Mouse (Mus musculus) heart, embryonic 13.5 days (tissue): Measurements from ENCODE around the gene Dnajc21. TPM values are rescaled to one million over a fixed set of nuclear protein-coding genes. Genes with fewer than 3 reads are reported as not detected.
"Not testable (repeated sequence)": the region's sequence is repeated elsewhere in the genome, so short reads cannot be mapped to it uniquely, and the experiment has no call there.

ENCODE experiments used
- ATAC-seq: fragments of 200-750 bp; cut with Nextera tagmentation; 2 replicates; pipeline ENCODE4 v1.8.0; 2017; ENCODE audit warnings: moderate TSS enrichment; ENCODE audit not compliant: insufficient number of reproducible peaks, low FRiP score, low TSS enrichment; ENCODE audit errors: extremely low read depth
- H3K27ac ChIP-seq: fragments of 300-500 bp; sonication (generic); replicated peaks from 2 replicates; pipeline ENCODE4 v1.5.1; 2015; ENCODE audit warnings: moderate library complexity, mild to moderate bottlenecking, inconsistent platforms
- H3K27me3 ChIP-seq: fragments of 300-500 bp; sonication (generic); replicated peaks from 2 replicates; pipeline ENCODE4 v1.6.1; 2015; ENCODE audit warnings: mild to moderate bottlenecking, inconsistent platforms
- H3K36me3 ChIP-seq: fragments of 300-500 bp; sonication (generic); 2 replicates; pipeline ENCODE4 v1.6.1; 2015; ENCODE audit warnings: mild to moderate bottlenecking, inconsistent platforms
- H3K4me1 ChIP-seq: fragments of 300-500 bp; sonication (generic); 2 replicates; pipeline ENCODE4 v1.6.1; 2015; ENCODE audit warnings: inconsistent platforms
- H3K4me2 ChIP-seq: fragments of 300-500 bp; sonication (generic); 2 replicates; pipeline ENCODE4 v1.6.1; 2015; ENCODE audit warnings: inconsistent platforms, mild to moderate bottlenecking, moderate library complexity
- H3K4me3 ChIP-seq: fragments of 300-500 bp; sonication (generic); 2 replicates; pipeline ENCODE4 v1.5.1; 2015; ENCODE audit warnings: moderate library complexity, mild to moderate bottlenecking, inconsistent platforms
- H3K9ac ChIP-seq: fragments of 300-500 bp; sonication (generic); 2 replicates; pipeline ENCODE4 v1.6.1; 2015; ENCODE audit warnings: inconsistent platforms, mild to moderate bottlenecking, moderate library complexity
- H3K9me3 ChIP-seq: fragments of 300-500 bp; sonication (generic); 2 replicates; pipeline ENCODE4 v1.6.1; 2016; ENCODE audit warnings: inconsistent platforms
- WGBS: fragments of 180-500 bp; shearing (Covaris S2); methylation state at CpG from one replicate; pipeline ENCODE4 v1.1.7; 2015; ENCODE audit warnings: mixed read lengths; 5-methylcytosine and 5-hydroxymethylcytosine counted together
- polyA plus RNA-seq: library from polyadenylated mRNA; unstranded; fragments of >200 nt; fragmentation: Nextera tagmentation; extraction: Ambion mirVana; gene quantifications from 2 replicates; pipeline ENCODE4 v1.2.1, GENCODE M21; 2015

Gene Dnajc21
- 5.8 and 7.1 TPM in 2 replicates for polyA plus RNA-seq

DNA sequence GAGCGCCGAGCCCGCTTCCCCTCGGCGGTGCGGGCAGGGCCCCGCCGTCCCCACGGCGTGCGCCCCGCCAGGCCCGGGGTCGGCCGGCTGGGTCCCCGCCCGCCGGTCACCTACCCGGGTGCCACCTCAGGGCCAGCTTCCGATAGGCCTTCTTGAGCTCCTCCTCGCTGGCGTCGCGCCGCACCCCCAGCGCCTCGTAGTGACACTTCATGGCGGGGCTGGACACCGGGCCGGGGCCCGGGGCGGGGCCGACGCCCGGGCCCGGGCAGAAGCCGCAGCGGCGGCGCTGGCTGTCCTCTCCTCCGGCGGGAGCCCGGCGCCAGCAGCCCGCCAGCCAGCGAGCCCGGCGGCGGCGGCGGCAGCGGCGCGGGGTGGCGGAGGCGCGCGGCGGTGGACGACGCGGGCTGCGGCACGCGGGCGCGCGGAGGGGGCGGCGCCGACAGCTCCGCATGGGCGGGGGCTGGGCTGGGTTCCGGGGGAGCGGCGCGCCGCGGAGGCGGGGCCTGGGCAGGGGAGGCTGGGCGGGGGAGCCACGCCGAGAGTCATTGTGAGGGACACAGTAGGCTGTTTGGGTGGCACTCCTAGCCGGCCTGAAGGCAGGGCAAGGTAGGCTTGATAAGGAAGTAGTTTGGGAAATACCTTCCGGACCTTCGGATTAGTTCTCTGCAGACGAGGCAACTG lies at the start of gene Dnajc21:
TSS of gene Dnajc21 (minus strand) at position 366 of the 681 bp plus-strand sequence.
- WGBS = 1% methylated on average over 25 of the region's 87 CpGs
- Histone ChIP-seq H3K27ac (peak within 1 kb of the TSS; percentile 87), H3K9ac (peak within 1 kb of the TSS; percentile 91), H3K4me3 (peak within 1 kb of the TSS; percentile 87), H3K9me3 (no peaks in the 10 kb centered on the region), H3K27me3 (no peaks in the 10 kb centered on the region), H3K36me3 (peaks cover 9% of the 10 kb centered on the region), H3K4me2 (peak within 1 kb of the TSS; percentile 91), H3K4me1 (peaks cover 13% of the 10 kb centered on the region)
- peak; percentile 92 for ATAC-seq

DNA sequence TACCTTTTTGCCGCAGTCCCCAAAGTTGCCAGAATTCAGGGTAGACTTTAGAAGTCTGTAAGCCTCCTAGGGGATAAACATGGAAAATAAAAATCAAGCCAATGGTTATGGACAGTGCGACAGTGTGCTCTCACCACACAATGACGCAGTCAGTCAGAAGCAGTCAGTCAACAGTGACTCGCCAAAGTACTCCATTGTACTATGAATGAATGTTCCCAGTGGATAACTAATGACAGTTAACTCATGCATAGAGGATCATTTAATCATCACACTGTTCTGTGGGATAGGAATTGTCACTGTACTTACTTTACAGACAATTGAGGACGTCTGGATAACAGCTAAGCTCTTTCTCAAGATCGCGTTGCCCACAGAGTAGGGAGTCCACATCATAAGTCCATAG lies 44.9 kb upstream of the Dnajc21 start:
- Histone ChIP-seq H3K4me2 (no peak overlapping the region), H3K36me3 (no peaks in the 10 kb centered on the region), H3K4me3 (no peak overlapping the region), H3K9ac (no peak overlapping the region), H3K27ac (no peak overlapping the region), H3K9me3 (no peaks in the 10 kb centered on the region), H3K4me1 (no peaks in the 10 kb centered on the region), H3K27me3 (no peaks in the 10 kb centered on the region)
- 86% methylated on average over 7 of the region's 7 CpGs for WGBS
- no peak for ATAC-seq

DNA sequence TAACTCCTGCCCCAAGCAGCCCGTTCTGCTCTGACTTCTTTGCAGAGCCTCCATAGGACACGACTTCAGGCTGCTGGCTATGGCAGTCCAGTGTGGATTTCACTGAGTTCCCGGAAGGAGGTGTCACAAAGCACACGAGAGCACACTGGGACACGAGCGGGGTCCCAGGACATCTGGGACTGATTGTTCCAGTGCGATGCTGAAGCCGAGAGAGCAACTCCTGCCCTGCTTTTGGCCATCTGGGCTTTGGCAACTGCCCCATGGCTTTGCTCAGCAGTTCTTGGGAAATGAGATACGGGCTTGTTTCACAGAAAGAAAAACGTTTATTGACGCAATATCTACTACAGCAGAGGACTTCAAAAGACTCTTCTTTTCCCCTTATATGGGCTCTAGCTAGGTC lies 35.8 kb upstream of the Dnajc21 start:
- H3K4me2 ChIP-seq = no peak overlapping the region
- H3K9ac ChIP-seq = no peak overlapping the region
- no peaks in the 10 kb centered on the region for H3K4me1 ChIP-seq
- H3K27me3 ChIP-seq = no peaks in the 10 kb centered on the region
- no peaks in the 10 kb centered on the region for H3K36me3 ChIP-seq
- no peak overlapping the region for H3K27ac ChIP-seq
- no peak overlapping the region for H3K4me3 ChIP-seq
- WGBS = 58% methylated on average over 11 of the region's 11 CpGs
- no peak for ATAC-seq
- H3K9me3 ChIP-seq = no peaks in the 10 kb centered on the region

- no peak for ATAC-seq
- Histone ChIP-seq H3K27ac (no peak overlapping the region), H3K36me3 (peaks cover 3% of the 10 kb centered on the region; the same call in 1 of the 2 replicates), H3K27me3 (no peaks in the 10 kb centered on the region; the same call in 1 of the 2 replicates), H3K4me2 (no peak overlapping the region), H3K4me1 (no peaks in the 10 kb centered on the region), H3K4me3 (no peak overlapping the region), H3K9ac (no peak overlapping the region), H3K9me3 (no peaks in the 10 kb centered on the region)
- 55% methylated on average over 11 of the region's 11 CpGs for WGBS
Measured at GRCm38 (mm10) chr15:10500838-10501719, 30.8 kb upstream of the Dnajc21 start.

DNA sequence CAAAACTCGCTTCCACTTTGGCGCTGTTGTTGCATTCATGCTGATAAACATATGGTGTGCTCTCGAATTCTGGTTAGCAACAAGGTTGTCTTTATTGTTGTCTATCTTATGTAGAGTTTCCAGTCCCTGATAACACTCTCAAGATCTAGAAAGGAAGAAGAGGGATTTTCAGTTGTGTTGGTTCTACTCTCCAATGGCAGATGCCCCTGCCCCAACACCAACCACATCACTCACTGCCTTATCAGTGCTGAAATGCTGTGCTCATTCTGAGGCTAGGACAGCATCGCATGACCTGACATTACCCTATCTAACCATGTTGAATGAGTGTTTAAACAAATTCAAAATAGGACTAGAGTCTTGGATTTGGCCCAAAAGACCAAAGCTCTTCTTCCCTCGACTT lies 29.7 kb upstream of the Dnajc21 start:
- WGBS = 62% methylated on average over 5 of the region's 5 CpGs
- Histone ChIP-seq H3K9ac (no peak overlapping the region), H3K27me3 (no peaks in the 10 kb centered on the region; the same call in 1 of the 2 replicates), H3K4me3 (no peak overlapping the region), H3K9me3 (no peaks in the 10 kb centered on the region), H3K4me2 (no peak overlapping the region), H3K4me1 (no peaks in the 10 kb centered on the region), H3K36me3 (peaks cover 8% of the 10 kb centered on the region; the same call in 1 of the 2 replicates), H3K27ac (no peak overlapping the region)
- ATAC-seq = no peak

GRCm38 (mm10) chr15:10499593-10499992 lies 29.3 kb upstream of the Dnajc21 start:
- H3K9me3 ChIP-seq = no peaks in the 10 kb centered on the region
- H3K4me1 ChIP-seq = no peaks in the 10 kb centered on the region
- no peak for ATAC-seq
- no peak overlapping the region for H3K27ac ChIP-seq
- no peak overlapping the region for H3K9ac ChIP-seq
- no peak overlapping the region for H3K4me2 ChIP-seq
- 65% methylated on average over 5 of the region's 5 CpGs for WGBS
- no peaks in the 10 kb centered on the region; the same call in 1 of the 2 replicates for H3K27me3 ChIP-seq
- no peak overlapping the region for H3K4me3 ChIP-seq
- H3K36me3 ChIP-seq = peaks cover 10% of the 10 kb centered on the region; the same call in 1 of the 2 replicates

DNA sequence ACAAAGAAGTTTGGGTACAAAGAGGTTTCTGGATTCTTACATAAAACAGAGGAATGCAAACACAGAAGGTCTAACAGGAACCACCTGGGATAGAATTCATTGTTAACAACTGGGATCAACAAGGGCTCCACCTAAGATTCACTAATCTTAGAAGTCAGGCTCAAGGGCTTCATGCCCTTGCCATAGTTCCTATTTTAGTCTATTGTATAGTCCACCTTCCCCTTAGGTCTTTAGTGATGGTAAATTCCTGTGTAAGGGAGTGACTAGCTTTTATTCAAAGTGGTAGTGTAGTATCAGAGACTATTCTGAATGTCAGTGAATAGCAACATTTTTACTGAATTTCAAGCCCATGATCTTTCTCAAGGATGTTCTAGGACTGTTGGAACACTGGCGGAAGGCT lies 26.4 kb upstream of the Dnajc21 start:
- not testable (repeated sequence) for H3K4me2 ChIP-seq, H3K9ac ChIP-seq, H3K27ac ChIP-seq, H3K4me3 ChIP-seq, H3K9me3 ChIP-seq, ATAC-seq, H3K4me1 ChIP-seq, H3K27me3 ChIP-seq
- WGBS = 91% methylated on average over 1 of the region's 1 CpGs
- H3K36me3 ChIP-seq = peaks cover 39% of the 10 kb centered on the region

DNA sequence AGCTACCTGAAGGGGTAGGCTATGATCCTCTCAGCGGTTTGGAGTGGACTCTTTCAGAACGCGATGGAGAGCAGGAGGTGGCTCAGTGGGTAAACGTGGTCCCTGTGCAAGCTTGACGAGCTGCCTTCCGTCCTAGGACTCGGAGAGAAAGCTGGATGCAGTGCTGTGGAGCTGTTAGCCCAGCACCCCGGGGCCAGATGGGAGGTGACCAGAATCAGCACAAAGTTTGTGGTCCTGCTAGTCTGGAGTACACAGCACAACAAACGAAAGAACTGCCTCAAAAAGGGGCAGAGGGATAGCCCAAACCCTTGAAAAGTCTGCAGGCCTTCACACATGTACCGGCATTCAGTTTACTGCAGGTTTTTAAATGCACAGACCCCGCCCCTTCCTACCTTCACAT lies 25.6 kb upstream of the Dnajc21 start:
- 88% methylated on average over 11 of the region's 11 CpGs for WGBS
- H3K9me3 ChIP-seq = no peaks in the 10 kb centered on the region
- H3K9ac ChIP-seq = no peak overlapping the region
- H3K4me2 ChIP-seq = no peak overlapping the region
- no peaks in the 10 kb centered on the region for H3K4me1 ChIP-seq
- H3K4me3 ChIP-seq = no peak overlapping the region
- H3K27ac ChIP-seq = no peak overlapping the region
- peaks cover 39% of the 10 kb centered on the region for H3K36me3 ChIP-seq
- no peak for ATAC-seq
- H3K27me3 ChIP-seq = no peaks in the 10 kb centered on the region; the same call in 1 of the 2 replicates

- Histone ChIP-seq H3K4me2 (no peak overlapping the region), H3K27ac (no peak overlapping the region), H3K9me3 (no peaks in the 10 kb centered on the region), H3K4me1 (peaks cover 12% of the 10 kb centered on the region), H3K9ac (no peak overlapping the region), H3K36me3 (peaks cover 52% of the 10 kb centered on the region), H3K4me3 (no peak overlapping the region), H3K27me3 (no peaks in the 10 kb centered on the region)
- ATAC-seq = no peak
- 85% methylated on average over 5 of the region's 5 CpGs for WGBS
Measured at GRCm38 (mm10) chr15:10490101-10490500, 19.8 kb upstream of the Dnajc21 start.

DNA sequence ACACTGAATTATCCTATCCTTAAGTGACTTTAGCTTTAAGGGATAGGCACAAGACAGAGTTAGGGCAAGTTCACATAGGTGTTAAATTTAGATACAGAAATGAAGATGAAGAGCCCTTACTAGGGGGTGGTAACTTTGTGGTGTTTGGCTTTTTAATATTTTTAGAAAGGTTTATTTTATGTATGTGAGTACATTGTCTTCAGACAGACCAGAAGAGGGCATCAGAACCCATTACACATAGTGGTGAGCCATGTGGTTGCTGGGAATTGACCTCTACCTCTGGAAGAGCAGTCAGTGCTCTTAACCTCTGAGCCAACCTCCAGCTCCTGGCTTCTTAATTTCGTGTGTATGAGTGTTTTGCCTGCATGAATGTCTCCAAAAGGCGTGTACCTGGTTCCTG lies 16.9 kb upstream of the Dnajc21 start:
- Histone ChIP-seq H3K27ac (no peak overlapping the region), H3K36me3 (peaks cover 39% of the 10 kb centered on the region), H3K27me3 (no peaks in the 10 kb centered on the region), H3K9ac (peak overlapping the region; percentile 47; the same call in 1 of the 2 replicates), H3K4me2 (peak overlapping the region; percentile 91), H3K9me3 (no peaks in the 10 kb centered on the region), H3K4me1 (peaks cover 25% of the 10 kb centered on the region), H3K4me3 (peak overlapping the region; percentile 92)
- 53% methylated on average over 2 of the region's 2 CpGs for WGBS
- no peak for ATAC-seq

- Histone ChIP-seq H3K27me3 (no peaks in the 10 kb centered on the region), H3K9ac (peak overlapping the region; percentile 92), H3K36me3 (peaks cover 40% of the 10 kb centered on the region), H3K4me3 (peak overlapping the region; percentile 92), H3K4me1 (peaks cover 25% of the 10 kb centered on the region), H3K9me3 (no peaks in the 10 kb centered on the region), H3K4me2 (peak overlapping the region; percentile 91), H3K27ac (peak overlapping the region; percentile 69)
- ATAC-seq = peak; percentile 11; the same call in 1 of the 2 replicates
- WGBS = under 1% methylated on average over 18 of the region's 18 CpGs
Measured at GRCm38 (mm10) chr15:10486365-10486839, 16.1 kb upstream of the Dnajc21 start.
